Mouse (Mus musculus): ENCODE measurements around the gene Efna4. TPM values are rescaled to one million over a fixed set of nuclear protein-coding genes. Genes with fewer than 3 reads are reported as not detected.
A peak's percentile ranks its signal among the peaks of the same experiment; 100 is the strongest.

Gene Efna4
- polyA plus RNA-seq, 1 experiment, result 1.1 TPM

DNA sequence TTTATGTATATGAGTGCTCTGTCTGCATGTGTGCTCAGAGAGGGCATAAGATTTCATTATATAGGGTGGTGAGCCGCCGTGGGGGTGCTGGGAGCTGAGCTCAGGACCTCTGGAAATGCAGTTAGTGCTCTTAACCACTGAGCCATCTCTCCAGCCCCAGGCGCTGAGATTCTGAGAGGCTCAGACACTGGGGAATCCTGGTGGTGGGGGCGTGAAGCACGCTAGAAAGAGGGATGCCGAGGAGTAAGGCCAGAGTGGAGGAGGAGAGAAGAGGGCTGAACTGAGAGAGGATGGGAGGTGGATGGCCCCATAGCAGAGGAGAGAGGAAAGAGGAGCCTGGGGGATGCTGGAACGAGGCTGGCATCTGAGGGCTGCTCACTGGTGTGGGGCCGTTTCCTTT, 26.8 kb upstream of the Efna4 start:
- H3K4me3 ChIP-seq (ENCODE audit: insufficient read depth, low read length), result no peak overlapping the region
- H3K4me1 ChIP-seq (ENCODE audit: control insufficient read depth, insufficient read depth, low read length), result no peaks in the 10 kb centered on the region
- TF ChIP-seq CTCF (IDR thresholded peaks at IDR 0.05; ENCODE audit: extremely low read depth, insufficient read depth, low read length) (no peak), POLR2A (IDR thresholded peaks at IDR 0.05; ENCODE audit: extremely low read depth, insufficient read depth, low read length) (no peak)

DNA sequence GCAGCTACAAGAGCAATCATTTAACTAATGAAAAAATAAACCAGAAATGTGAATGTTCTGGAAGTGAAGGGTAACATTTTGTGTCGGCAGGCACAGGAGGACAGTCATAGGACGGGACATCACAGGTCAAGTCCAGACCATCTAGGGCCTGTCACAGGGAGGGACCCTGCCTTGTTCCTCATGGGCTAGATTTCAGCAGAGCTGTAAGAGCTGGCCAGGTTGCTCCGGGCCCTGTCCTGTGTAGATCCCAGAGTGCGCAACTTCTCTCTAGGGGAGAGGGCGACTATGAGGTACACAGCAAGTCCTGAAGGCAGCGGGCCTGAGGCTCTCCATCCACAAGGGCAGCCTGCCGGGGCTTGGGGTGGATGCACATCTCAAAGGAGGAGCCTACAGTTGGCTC, 23.8 kb upstream of the Efna4 start, which contains the start of gene Dcst2:
Dcst2 (plus strand) TSS at position 301 of the 400 bp plus-strand sequence.
- Histone ChIP-seq H3K27ac (ENCODE audit: insufficient read depth, low read length) (no peak within 1 kb of the TSS), H3K4me1 (ENCODE audit: control insufficient read depth, insufficient read depth, low read length) (no peaks in the 10 kb centered on the region), H3K4me3 (ENCODE audit: insufficient read depth, low read length) (no peak within 1 kb of the TSS)
- TF ChIP-seq POLR2A (IDR thresholded peaks at IDR 0.05; ENCODE audit: extremely low read depth, insufficient read depth, low read length) (no peak), CTCF (IDR thresholded peaks at IDR 0.05; ENCODE audit: extremely low read depth, insufficient read depth, low read length) (no peak)

More for the DNA sequence above, 26.8 kb upstream of the Efna4 start:
- no peak overlapping the region for H3K27ac ChIP-seq (ENCODE audit: insufficient read depth, low read length)

DNA sequence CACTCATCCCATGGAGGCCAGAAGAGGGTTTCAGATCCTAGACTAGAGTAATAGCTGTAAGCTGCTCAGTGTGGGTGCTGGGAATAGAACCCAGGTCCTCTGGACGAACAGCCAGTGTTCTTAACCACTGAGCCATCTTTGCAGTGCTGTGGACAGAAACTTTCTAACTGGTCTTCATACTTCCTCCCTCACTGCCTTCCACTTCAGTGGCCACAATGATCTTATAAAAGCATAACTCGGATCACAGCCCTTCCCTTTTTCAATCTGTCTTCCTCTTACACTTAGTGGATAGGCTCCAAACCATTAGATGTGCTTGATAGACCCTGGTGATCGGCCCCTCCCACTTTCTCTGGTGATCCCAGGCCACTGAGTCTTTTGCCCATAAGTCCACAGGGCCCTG, 22.4 kb upstream of the Efna4 start:
- Histone ChIP-seq H3K4me1 (ENCODE audit: control insufficient read depth, insufficient read depth, low read length) (no peaks in the 10 kb centered on the region), H3K4me3 (ENCODE audit: insufficient read depth, low read length) (no peak overlapping the region), H3K27ac (ENCODE audit: insufficient read depth, low read length) (no peak overlapping the region)
- TF ChIP-seq POLR2A (IDR thresholded peaks at IDR 0.05; ENCODE audit: extremely low read depth, insufficient read depth, low read length) (no peak), CTCF (IDR thresholded peaks at IDR 0.05; ENCODE audit: extremely low read depth, insufficient read depth, low read length) (no peak)

DNA sequence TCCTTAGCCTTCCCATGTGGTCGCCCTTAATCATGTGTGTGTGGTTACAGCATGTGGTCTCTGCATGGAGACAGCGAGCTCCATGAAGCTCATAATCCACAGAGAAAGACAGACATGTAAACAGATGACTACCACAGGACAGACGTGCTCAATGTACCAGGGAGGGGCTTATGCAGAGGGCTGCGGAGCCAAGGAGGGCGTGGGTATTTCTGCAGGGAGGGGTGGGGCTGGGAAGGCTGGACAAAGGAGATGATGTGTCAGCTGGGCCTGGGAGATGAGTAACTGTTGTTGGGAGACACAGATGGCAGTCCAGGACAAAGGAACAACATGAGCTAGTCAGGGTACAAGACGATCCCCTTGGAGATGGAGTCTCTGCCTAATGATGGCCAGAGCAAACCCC, 21.8 kb upstream of the Efna4 start:
- no peak for TF ChIP-seq CTCF (IDR thresholded peaks at IDR 0.05; ENCODE audit: extremely low read depth, insufficient read depth, low read length)
- no peak for TF ChIP-seq POLR2A (IDR thresholded peaks at IDR 0.05; ENCODE audit: extremely low read depth, insufficient read depth, low read length)
- no peak overlapping the region for H3K4me3 ChIP-seq (ENCODE audit: insufficient read depth, low read length)
- H3K27ac ChIP-seq (ENCODE audit: insufficient read depth, low read length), result no peak overlapping the region

DNA sequence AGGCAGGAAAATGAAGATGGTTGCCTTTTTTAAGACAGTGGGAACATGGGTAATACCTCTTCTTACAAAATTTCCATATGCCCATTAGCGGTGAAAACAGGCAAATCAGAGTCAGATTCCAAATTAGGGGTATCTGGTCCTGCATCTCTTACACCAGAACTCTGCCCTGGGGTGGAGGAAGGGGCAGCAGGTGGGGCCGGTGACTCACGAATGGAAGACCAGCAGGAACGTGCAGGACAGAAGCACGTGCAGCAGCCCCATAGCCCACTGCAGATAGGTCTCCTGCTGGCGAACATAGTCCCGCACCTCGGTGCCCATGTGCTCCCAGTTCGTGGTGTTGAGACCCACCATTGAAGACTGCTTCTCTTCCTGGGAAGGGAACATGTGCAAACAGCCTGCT, 18.2 kb upstream of the Efna4 start:
- no peak for TF ChIP-seq POLR2A (IDR thresholded peaks at IDR 0.05; ENCODE audit: extremely low read depth, insufficient read depth, low read length)
- TF ChIP-seq CTCF (IDR thresholded peaks at IDR 0.05; ENCODE audit: extremely low read depth, insufficient read depth, low read length), result no peak
- H3K4me1 ChIP-seq (ENCODE audit: control insufficient read depth, insufficient read depth, low read length), result no peaks in the 10 kb centered on the region
- no peak overlapping the region for H3K4me3 ChIP-seq (ENCODE audit: insufficient read depth, low read length)
- H3K27ac ChIP-seq (ENCODE audit: insufficient read depth, low read length), result no peak overlapping the region

More for the DNA sequence above, 21.8 kb upstream of the Efna4 start:
- no peaks in the 10 kb centered on the region for H3K4me1 ChIP-seq (ENCODE audit: control insufficient read depth, insufficient read depth, low read length)

DNA sequence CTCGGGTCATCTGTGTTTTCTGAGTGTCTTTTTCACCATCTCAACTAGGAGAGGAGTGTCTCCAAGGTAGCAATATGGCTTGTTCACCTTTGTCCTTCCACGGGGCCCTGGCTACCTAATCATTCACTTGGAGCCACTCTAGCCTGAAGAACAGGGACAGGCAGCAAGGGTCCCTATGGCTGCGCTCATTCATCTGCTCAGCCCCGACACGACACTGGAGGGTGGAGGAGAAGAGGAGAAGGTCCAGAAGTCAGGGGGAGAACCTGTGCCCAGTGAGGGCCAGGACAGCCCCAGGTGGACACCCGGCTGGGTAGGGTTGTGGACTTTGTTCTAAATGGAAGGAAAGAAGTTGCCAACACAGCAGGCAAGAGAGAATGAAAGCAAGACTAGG, 17.7 kb upstream of the Efna4 start:
- no peak for TF ChIP-seq CTCF (IDR thresholded peaks at IDR 0.05; ENCODE audit: extremely low read depth, insufficient read depth, low read length)
- no peak for TF ChIP-seq POLR2A (IDR thresholded peaks at IDR 0.05; ENCODE audit: extremely low read depth, insufficient read depth, low read length)
- H3K27ac ChIP-seq (ENCODE audit: insufficient read depth, low read length), result no peak overlapping the region
- no peaks in the 10 kb centered on the region for H3K4me1 ChIP-seq (ENCODE audit: control insufficient read depth, insufficient read depth, low read length)
- no peak overlapping the region for H3K4me3 ChIP-seq (ENCODE audit: insufficient read depth, low read length)

DNA sequence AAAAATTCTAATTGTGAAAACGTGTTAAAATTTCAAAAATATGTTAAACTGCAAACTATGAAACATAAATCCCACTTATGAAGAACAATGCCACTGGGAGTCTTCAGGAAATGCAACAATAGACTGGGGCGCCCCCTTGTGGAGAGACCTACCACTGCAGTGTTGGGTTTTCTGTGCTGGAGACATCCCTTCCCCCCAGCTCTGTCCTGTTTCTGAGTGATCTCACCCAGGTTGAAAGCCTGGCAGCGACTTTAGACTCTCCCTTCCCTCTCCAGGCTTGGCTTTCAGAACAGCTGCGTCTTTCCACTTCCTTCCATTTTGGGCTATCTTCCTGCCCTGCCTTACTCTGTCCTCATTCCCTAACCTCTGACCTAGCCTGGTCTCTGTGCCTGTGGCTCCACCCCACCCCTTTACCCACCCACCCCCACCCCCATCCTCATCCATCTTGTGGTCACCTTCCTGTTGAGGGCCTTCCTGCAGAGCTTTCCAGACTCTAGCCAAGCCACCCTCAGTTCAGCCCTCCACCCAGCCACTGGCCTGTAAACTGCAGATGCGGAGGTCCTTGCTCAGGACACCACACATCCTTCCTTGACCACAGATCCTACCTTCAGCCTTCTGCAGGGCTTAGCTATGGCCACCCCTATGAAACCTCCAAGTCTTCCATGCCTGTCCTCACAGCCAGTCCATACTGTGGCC, 17.1 kb upstream of the Efna4 start:
- peak; percentile 88 for TF ChIP-seq CTCF (IDR thresholded peaks at IDR 0.05; ENCODE audit: extremely low read depth, insufficient read depth, low read length)
- TF ChIP-seq POLR2A (IDR thresholded peaks at IDR 0.05; ENCODE audit: extremely low read depth, insufficient read depth, low read length), result no peak
- Histone ChIP-seq H3K4me1 (ENCODE audit: control insufficient read depth, insufficient read depth, low read length) (no peaks in the 10 kb centered on the region), H3K27ac (ENCODE audit: insufficient read depth, low read length) (no peak overlapping the region), H3K4me3 (ENCODE audit: insufficient read depth, low read length) (no peak overlapping the region)

DNA sequence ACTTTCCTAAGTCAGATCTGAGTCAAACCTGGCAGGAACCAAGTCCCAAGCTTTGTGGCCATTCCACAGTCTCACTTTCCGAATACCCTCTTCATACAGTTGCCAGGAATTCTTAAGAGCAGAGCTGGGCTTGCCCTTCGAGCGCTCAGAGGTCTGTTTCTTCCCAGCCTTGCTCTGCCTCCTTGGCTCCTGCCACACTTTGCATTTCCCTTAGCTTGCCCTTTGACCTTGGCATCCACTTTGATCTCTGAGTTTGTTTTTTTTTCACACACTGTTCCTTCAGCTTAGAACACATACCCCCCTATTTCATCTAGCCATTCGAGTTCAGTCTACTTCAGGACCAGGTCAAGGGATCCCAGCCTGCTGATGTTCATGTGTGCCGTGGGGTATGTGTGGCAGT, 13.4 kb upstream of the Efna4 start:
- Histone ChIP-seq H3K4me1 (ENCODE audit: control insufficient read depth, insufficient read depth, low read length) (no peaks in the 10 kb centered on the region), H3K27ac (ENCODE audit: insufficient read depth, low read length) (no peak overlapping the region), H3K4me3 (ENCODE audit: insufficient read depth, low read length) (no peak overlapping the region; the same call in 1 of the 2 replicates)
- no peak for TF ChIP-seq POLR2A (IDR thresholded peaks at IDR 0.05; ENCODE audit: extremely low read depth, insufficient read depth, low read length)
- TF ChIP-seq CTCF (IDR thresholded peaks at IDR 0.05; ENCODE audit: extremely low read depth, insufficient read depth, low read length), result no peak

DNA sequence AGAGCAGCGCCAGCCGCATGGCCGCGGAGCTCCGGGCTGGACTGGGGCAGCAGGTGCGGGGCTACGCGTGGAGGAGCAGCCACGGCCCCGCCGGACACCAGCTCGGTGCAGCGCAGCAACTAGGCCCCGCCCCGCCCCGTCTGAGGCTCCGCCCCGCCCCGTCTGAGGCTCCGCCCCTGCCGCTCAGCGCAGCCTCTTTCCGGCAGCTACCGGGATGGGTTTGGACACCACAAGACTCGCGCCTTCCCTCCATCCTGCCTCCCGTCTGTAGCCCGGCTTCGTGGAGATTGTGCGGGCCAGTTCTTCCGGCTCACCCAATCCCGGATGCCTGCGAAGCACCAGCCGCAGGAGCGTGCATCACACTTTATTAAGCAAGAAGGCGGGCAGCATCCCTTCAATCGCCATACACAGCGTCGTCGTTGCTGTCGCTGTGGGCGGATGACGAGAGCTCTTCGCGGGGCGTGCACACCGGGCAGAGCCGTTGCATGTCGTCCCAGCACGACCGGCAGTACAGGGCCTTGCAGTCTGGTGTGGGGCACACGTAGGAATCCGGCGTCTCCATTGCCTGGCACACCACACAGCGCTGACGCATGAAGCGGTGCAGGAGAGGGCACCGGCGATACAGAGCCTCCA, 12.2 kb upstream of the Efna4 start, which contains the start of gene Adam15:
Adam15 (minus strand) TSS at position 128 of the 633 bp plus-strand sequence.
- H3K4me3 ChIP-seq (ENCODE audit: insufficient read depth, low read length), result peak within 1 kb of the TSS; percentile 93
- peak within 1 kb of the TSS; percentile 54 for H3K27ac ChIP-seq (ENCODE audit: insufficient read depth, low read length)
- no peaks in the 10 kb centered on the region for H3K4me1 ChIP-seq (ENCODE audit: control insufficient read depth, insufficient read depth, low read length)
- TF ChIP-seq POLR2A (IDR thresholded peaks at IDR 0.05; ENCODE audit: extremely low read depth, insufficient read depth, low read length) (peak; percentile 91), CTCF (IDR thresholded peaks at IDR 0.05; ENCODE audit: extremely low read depth, insufficient read depth, low read length) (no peak)

All from cortical plate, adult 2 months (tissue).